Mouse (Mus musculus) CH12.LX (cell line): ENCODE data around the gene Gm4881. TPM values are rescaled to one million over a fixed set of nuclear protein-coding genes. Genes with fewer than 3 reads are reported as not detected.

ENCODE experiments used
- DNase-seq: peaks from one replicate; pipeline ENCODE4 v3.0.0-alpha.2; 2013; ENCODE audit errors: extremely low read depth
- H3K27ac ChIP-seq: 2 replicates; pipeline ENCODE4 v1.5.1; 2012; ENCODE audit warnings: low read depth, mild to moderate bottlenecking, control low read depth, moderate library complexity; ENCODE audit not compliant: insufficient read depth
- H3K27me3 ChIP-seq: replicated peaks from 2 replicates; pipeline ENCODE3; 2012; ENCODE audit warnings: inconsistent platforms
- H3K36me3 ChIP-seq, 2 experiments: replicated peaks in 1 of 2; 2 replicates each; pipeline versions ENCODE3 to v1.6.1; 2012; ENCODE audit warnings: inconsistent platforms in 1 of 2, low read length in 1 of 2, mild to moderate bottlenecking in 1 of 2, mixed read lengths in 1 of 2, moderate library complexity in 1 of 2; ENCODE audit not compliant: control insufficient read depth in 1 of 2, insufficient read depth in 1 of 2
- H3K4me1 ChIP-seq, 2 experiments: 2 replicates each; pipeline ENCODE4 v1.6.1; 2012; ENCODE audit warnings: inconsistent platforms in 1 of 2, moderate library complexity in 1 of 2; ENCODE audit not compliant: insufficient read depth in 2 of 2, control insufficient read depth in 1 of 2
- H3K4me2 ChIP-seq: 2 replicates; pipeline ENCODE4 v1.6.1; 2012; ENCODE audit warnings: low read depth, mild to moderate bottlenecking, control low read depth; ENCODE audit not compliant: poor library complexity, insufficient read depth, severe bottlenecking
- H3K4me3 ChIP-seq, 3 experiments: fragments of 150-350 bp in 1 of 3; sonication (generic) in 1 of 3; replicated peaks in 1 of 3; 2 replicates each; pipeline versions ENCODE3 to v1.5.1; 2011 to 2012; ENCODE audit warnings: low read depth in 2 of 3, low read length in 2 of 3, mild to moderate bottlenecking in 2 of 3, moderate library complexity in 2 of 3, control low read depth in 1 of 3, improper control_type of control experiment in 1 of 3, inconsistent platforms in 1 of 3, mixed read lengths in 1 of 3; ENCODE audit not compliant: poor library complexity in 1 of 3
- H3K79me2 ChIP-seq: replicated peaks from 2 replicates; pipeline ENCODE4 v1.6.1; 2012; ENCODE audit warnings: mild to moderate bottlenecking, moderate library complexity; ENCODE audit not compliant: control insufficient read depth, poor library complexity, insufficient read depth, severe bottlenecking; ENCODE audit errors: extremely low read depth
- H3K9ac ChIP-seq: 2 replicates; pipeline ENCODE4 v1.6.1; 2012; ENCODE audit warnings: low read depth, mild to moderate bottlenecking, control low read depth, moderate library complexity; ENCODE audit not compliant: insufficient read depth
- H3K9me3 ChIP-seq: replicated peaks from 2 replicates; pipeline ENCODE3; 2012; ENCODE audit warnings: low read length, inconsistent platforms, mixed read lengths
- BHLHE40 ChIP-seq: IDR thresholded peaks from 2 replicates; pipeline ENCODE4 v1.6.1; 2011; ENCODE audit warnings: mild to moderate bottlenecking, low read depth, low read length, improper control_type of control experiment
- CTCF ChIP-seq, 2 experiments: IDR thresholded peaks in 1 of 2; conservative IDR thresholded peaks in 1 of 2; 2 replicates each; pipeline ENCODE4 v1.5.1; 2011 to 2012; ENCODE audit warnings: low read depth in 2 of 2, low read length in 2 of 2, improper control_type of control experiment in 1 of 2, inconsistent platforms in 1 of 2, mild to moderate bottlenecking in 1 of 2, moderate library complexity in 1 of 2
- ELF1 ChIP-seq: IDR thresholded peaks from 2 replicates; pipeline ENCODE4 v1.6.1; 2014; ENCODE audit warnings: low read depth, mild to moderate bottlenecking, inconsistent platforms, low read length, improper control_type of control experiment
- EP300 ChIP-seq: IDR thresholded peaks from 2 replicates; pipeline ENCODE4 v1.6.1; 2011; ENCODE audit warnings: low read length, improper control_type of control experiment
- ETS1 ChIP-seq: conservative IDR thresholded peaks from 2 replicates; pipeline ENCODE4 v1.6.1; 2012; ENCODE audit warnings: low read depth, mild to moderate bottlenecking, inconsistent platforms, low read length, improper control_type of control experiment, moderate library complexity
- GABPA ChIP-seq: IDR thresholded peaks from 2 replicates; pipeline ENCODE4 v1.6.1; 2012; ENCODE audit warnings: low read depth, low read length, improper control_type of control experiment, inconsistent platforms; ENCODE audit not compliant: insufficient replicate concordance
- HCFC1 ChIP-seq: IDR thresholded peaks from 2 replicates; pipeline ENCODE4 v1.6.1; 2012; ENCODE audit warnings: low read depth, mild to moderate bottlenecking, inconsistent platforms, low read length, improper control_type of control experiment
- IRF4 ChIP-seq: IDR thresholded peaks from 2 replicates; pipeline ENCODE4 v1.6.1; 2014; ENCODE audit warnings: low read depth, mild to moderate bottlenecking, inconsistent platforms, low read length, improper control_type of control experiment
- JUN ChIP-seq: IDR thresholded peaks from 2 replicates; pipeline ENCODE4 v1.6.1; 2011; ENCODE audit warnings: low read depth, mild to moderate bottlenecking, low read length, improper control_type of control experiment, moderate library complexity; ENCODE audit not compliant: insufficient read depth
- JUND ChIP-seq: conservative IDR thresholded peaks from 2 replicates; pipeline ENCODE4 v1.6.1; 2011; ENCODE audit warnings: low read depth, low read length, improper control_type of control experiment
- KAT2A ChIP-seq: IDR thresholded peaks from 2 replicates; pipeline ENCODE4 v1.6.1; 2012; ENCODE audit warnings: low read length, improper control_type of control experiment, inconsistent platforms; ENCODE audit not compliant: insufficient replicate concordance
- MAFK ChIP-seq: IDR thresholded peaks from 2 replicates; pipeline ENCODE4 v1.6.1; 2011; ENCODE audit warnings: low read length, improper control_type of control experiment; ENCODE audit not compliant: insufficient replicate concordance
- MAX ChIP-seq: IDR thresholded peaks from 2 replicates; pipeline ENCODE4 v1.6.1; 2011; ENCODE audit warnings: low read length, improper control_type of control experiment
- MAZ ChIP-seq: IDR thresholded peaks from 2 replicates; pipeline ENCODE4 v1.6.1; 2012; ENCODE audit warnings: low read depth, mild to moderate bottlenecking, inconsistent platforms, low read length, improper control_type of control experiment, moderate library complexity
- MEF2A ChIP-seq: IDR thresholded peaks from 2 replicates; pipeline ENCODE4 v1.6.1; 2014; ENCODE audit warnings: low read depth, mild to moderate bottlenecking, inconsistent platforms, low read length, improper control_type of control experiment, borderline replicate concordance
- MXI1 ChIP-seq: IDR thresholded peaks from 2 replicates; pipeline ENCODE4 v1.6.1; 2011; ENCODE audit warnings: mild to moderate bottlenecking, low read depth, low read length, improper control_type of control experiment
- MYC ChIP-seq: IDR thresholded peaks from 2 replicates; pipeline ENCODE4 v1.6.1; 2011; ENCODE audit warnings: low read depth, mild to moderate bottlenecking, improper control_type of control experiment, low read length
- NELFE ChIP-seq: IDR thresholded peaks from 2 replicates; pipeline ENCODE4 v1.6.1; 2011; ENCODE audit warnings: low read depth, low read length, improper control_type of control experiment
- NRF1 ChIP-seq: IDR thresholded peaks from 2 replicates; pipeline ENCODE4 v1.6.1; 2014; ENCODE audit warnings: low read depth, mild to moderate bottlenecking, inconsistent platforms, low read length, improper control_type of control experiment, moderate library complexity
- PAX5 ChIP-seq: IDR thresholded peaks from 2 replicates; pipeline ENCODE4 v1.6.1; 2012; ENCODE audit warnings: low read length, inconsistent platforms, mixed read lengths
- POLR2A ChIP-seq: IDR thresholded peaks from 2 replicates; pipeline ENCODE4 v1.6.1; 2011; ENCODE audit warnings: low read depth, mild to moderate bottlenecking, improper control_type of control experiment, low read length
- RCOR1 ChIP-seq: conservative IDR thresholded peaks from 2 replicates; pipeline ENCODE4 v1.6.1; 2012; ENCODE audit warnings: low read depth, mild to moderate bottlenecking, inconsistent platforms, low read length, improper control_type of control experiment
- SIN3A ChIP-seq: IDR thresholded peaks from 2 replicates; pipeline ENCODE4 v1.6.1; 2012; ENCODE audit warnings: low read length, improper control_type of control experiment, inconsistent platforms
- SMC3 ChIP-seq: IDR thresholded peaks from 2 replicates; pipeline ENCODE4 v1.6.1; 2011; ENCODE audit warnings: low read depth, low read length, improper control_type of control experiment
- TBP ChIP-seq: conservative IDR thresholded peaks from 2 replicates; pipeline ENCODE4 v1.6.1; 2011; ENCODE audit warnings: low read depth, low read length, improper control_type of control experiment
- TCF12 ChIP-seq: IDR thresholded peaks from 2 replicates; pipeline ENCODE4 v1.6.1; 2014; ENCODE audit warnings: low read depth, mild to moderate bottlenecking, inconsistent platforms, low read length, improper control_type of control experiment
- UBTF ChIP-seq: IDR thresholded peaks from 2 replicates; pipeline ENCODE4 v1.6.1; 2012; ENCODE audit warnings: low read depth, mild to moderate bottlenecking, inconsistent platforms, low read length, improper control_type of control experiment, moderate library complexity
- USF1 ChIP-seq: IDR thresholded peaks from 2 replicates; pipeline ENCODE4 v1.6.1; 2014; ENCODE audit warnings: low read depth, mild to moderate bottlenecking, inconsistent platforms, low read length, improper control_type of control experiment
- USF2 ChIP-seq: conservative IDR thresholded peaks from 2 replicates; pipeline ENCODE4 v1.6.1; 2011; ENCODE audit warnings: low read depth, low read length, improper control_type of control experiment
- ZC3H11A ChIP-seq: IDR thresholded peaks from 2 replicates; pipeline ENCODE4 v1.6.1; 2012; ENCODE audit warnings: low read depth, mild to moderate bottlenecking, inconsistent platforms, low read length, improper control_type of control experiment
- ZKSCAN1 ChIP-seq: IDR thresholded peaks from 2 replicates; pipeline ENCODE4 v1.6.1; 2012; ENCODE audit warnings: low read depth, inconsistent platforms, low read length, improper control_type of control experiment, borderline replicate concordance
- ZMIZ1 ChIP-seq: IDR thresholded peaks from 2 replicates; pipeline ENCODE4 v1.6.1; 2012; ENCODE audit warnings: low read depth, mild to moderate bottlenecking, inconsistent platforms, low read length, improper control_type of control experiment
- ZNF384 ChIP-seq: IDR thresholded peaks from 2 replicates; pipeline ENCODE4 v1.6.1; 2012; ENCODE audit warnings: low read depth, low read length, improper control_type of control experiment, inconsistent platforms
- dilution Hi-C: fragments of 300-500 bp; cut with MboI; formaldehyde crosslinking; loops from 2 replicates; pipeline ENCODE4 v1.14.3; 2020; ENCODE audit warnings: low sequenced_read_pairs; ENCODE audit not compliant: extremely low pct_unique_long_range_greater_than_20kb, extremely low pct_ligation_motif_present
- in situ Hi-C: fragments of 300-500 bp; cut with MboI; formaldehyde crosslinking; loops from 3 replicates; pipeline ENCODE4 v1.14.3; 2019; ENCODE audit warnings: low sequenced_read_pairs, low pct_ligation_motif_present, low pct_unique_long_range_greater_than_20kb, mixed read lengths
- polyA plus RNA-seq: library from polyadenylated mRNA; unstranded; fragments of >175 nt; gene quantifications from 2 replicates; pipeline ENCODE4 v1.2.1, GENCODE M21; 2012; ENCODE audit warnings: low read depth; ENCODE audit not compliant: insufficient read length
- total RNA-seq, 2 experiments: library from RNA; depleted of rRNA; stranded (reverse); fragments of 300-350 nt in 1 of 2; fragments of >200 nt in 1 of 2; gene quantifications; 2 replicates each; pipeline ENCODE4 v1.2.3; 2012 to 2014

Gm4881 gene
- total and polyA plus RNA-seq, 3 experiments: not detected

DNA sequence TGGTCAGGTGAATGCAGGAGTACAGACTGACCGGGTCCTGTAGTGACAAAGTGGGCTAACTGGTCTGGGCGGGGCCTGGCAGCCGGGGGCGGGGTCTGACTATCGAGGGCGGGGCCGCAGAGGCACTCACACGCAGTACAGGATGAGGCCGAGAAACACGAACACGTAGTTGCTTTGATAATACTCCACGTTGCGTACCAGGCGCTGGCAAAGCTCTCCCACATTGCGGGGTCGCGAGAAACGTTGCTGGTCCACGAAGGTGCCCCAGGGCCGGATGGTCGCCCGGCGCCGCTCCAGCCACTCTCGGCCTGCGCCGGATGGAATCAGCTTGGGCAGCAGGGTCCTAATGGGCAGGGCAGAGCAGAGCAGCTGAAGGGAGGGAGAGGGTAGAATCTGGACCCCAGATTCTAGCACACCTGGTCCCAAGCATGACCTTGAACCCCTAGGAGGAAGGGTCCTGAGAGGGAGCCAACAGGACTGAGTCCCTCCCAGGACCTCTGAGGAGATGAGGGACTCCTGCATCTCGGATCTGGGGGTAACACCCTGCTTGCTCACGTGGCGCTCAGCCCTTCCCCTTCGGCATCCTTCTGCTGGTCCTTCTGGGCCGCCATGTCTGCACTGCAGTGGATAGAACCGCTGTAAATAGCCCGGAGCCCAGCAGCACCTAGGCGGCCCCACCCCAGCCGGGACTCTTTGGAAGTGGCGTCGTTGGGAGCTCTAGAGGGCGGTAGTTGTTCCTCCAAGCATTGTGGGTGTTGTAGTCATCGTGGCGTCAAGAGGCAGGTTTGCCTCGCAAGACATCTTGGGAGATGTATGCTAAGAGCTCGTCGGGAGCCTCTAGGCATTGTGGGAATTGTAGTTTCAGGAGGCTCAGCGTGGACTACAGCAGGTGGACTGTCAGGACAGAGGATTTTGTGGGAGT lies 27.9 kb upstream of the Gm4881 start, which contains the start of gene Rabac1:
Rabac1 (minus strand) TSS at position 783 of the 922 bp plus-strand sequence.
- H3K9ac ChIP-seq: peak within 1 kb of the TSS; percentile 67
- H3K4me2 ChIP-seq: peak within 1 kb of the TSS; percentile 76
- H3K27me3 ChIP-seq: peaks cover 16% of the 10 kb centered on the region
- H3K79me2 ChIP-seq: no peaks in the 10 kb centered on the region
- TF ChIP-seq ZKSCAN1 (no peak), IRF4 (peak; percentile 69; the same call in 1 of the 2 replicates), BHLHE40 (0 out of 2 replicates have a peak, but pooled peaks have one; percentile 3), UBTF (no peak), ZC3H11A (no peak), TBP (peak; percentile 65; the same call in 1 of the 2 replicates), MAFK (no peak), MEF2A (no peak), MXI1 (peak; percentile 22; the same call in 1 of the 2 replicates), USF1 (no peak), USF2 (no peak), ETS1 (no peak), SIN3A (peak; percentile 39), EP300 (no peak), JUN (no peak), NELFE (peak; percentile 50), ELF1 (peak; percentile 86), MYC (peak; percentile 78; the same call in 1 of the 2 replicates), RCOR1 (no peak), GABPA (peak; percentile 92; the same call in 1 of the 2 replicates), JUND (no peak), ZMIZ1 (no peak), HCFC1 (peak; percentile 97), SMC3 (no peak), TCF12 (peak; percentile 56; the same call in 1 of the 2 replicates), PAX5 (no peak), MAZ (0 out of 2 replicates have a peak, but pooled peaks have one; percentile 32), ZNF384 (no peak), KAT2A (peak; percentile 99), NRF1 (0 out of 2 replicates have a peak, but pooled peaks have one; percentile 34), CTCF (conservative IDR thresholded peaks at IDR 0.05 in 1 of 2, IDR thresholded peaks at IDR 0.05 in 1 of 2; ENCODE audit: low read depth in 2 of 2, low read length in 2 of 2) (peak in 1 of 2 experiments; percentile 58; a peak in 2 of 4 replicates), MAX (peak; percentile 42; the same call in 1 of the 2 replicates), POLR2A (peak; percentile 66; the same call in 1 of the 2 replicates)
- dilution Hi-C loops (no loop called here), in situ Hi-C loops (no loop called here)
- H3K4me1 ChIP-seq: peaks cover 5 to 27% of the 10 kb centered on the region in 2 experiments; a peak in 3 of 4 replicates
- H3K27ac ChIP-seq: peak within 1 kb of the TSS; percentile 23; the same call in 1 of the 2 replicates
- no peaks in the 10 kb centered on the region for H3K9me3 ChIP-seq
- DNase-seq: peak; percentile 97
- H3K36me3 ChIP-seq: peaks cover 0 to 17% of the 10 kb centered on the region in 2 experiments
- peak within 1 kb of the TSS; percentile 62 to 87 (median 81) for H3K4me3 ChIP-seq
